Mouse (Mus musculus) cerebellum, postnatal 36 days (tissue): ENCODE results near the gene Zfp605.
A peak's percentile ranks its signal among the peaks of the same experiment; 100 is the strongest.
"Not testable (repeated sequence)": the region's sequence is repeated elsewhere in the genome, so short reads cannot be mapped to it uniquely, and the experiment has no call there.

ENCODE experiments used
- DNase-seq, 2 experiments: peaks; one replicate each; pipeline ENCODE4 v3.0.0; 2021 to 2022; ENCODE audit warnings: mixed read lengths in 2 of 2

The Zfp605 gene

GRCm38 (mm10) chr5:110109991-110110441, at the start of gene Zfp605:
Gene Zfp605, plus strand, starts transcription at chr5:110110092.
- peak; percentile 94 to 97 for DNase-seq

- DNase-seq = not testable (repeated sequence)
These were observed 37.5 kb upstream of the Zfp605 start, which contains the start of gene Gm17655 for GRCm38 (mm10) chr5:110072413-110072812. Gene Gm17655, minus strand, starts transcription at chr5:110072513.

- no peak for DNase-seq
These were observed 26.9 kb upstream of the Zfp605 start for GRCm38 (mm10) chr5:110082961-110083360.

DNA sequence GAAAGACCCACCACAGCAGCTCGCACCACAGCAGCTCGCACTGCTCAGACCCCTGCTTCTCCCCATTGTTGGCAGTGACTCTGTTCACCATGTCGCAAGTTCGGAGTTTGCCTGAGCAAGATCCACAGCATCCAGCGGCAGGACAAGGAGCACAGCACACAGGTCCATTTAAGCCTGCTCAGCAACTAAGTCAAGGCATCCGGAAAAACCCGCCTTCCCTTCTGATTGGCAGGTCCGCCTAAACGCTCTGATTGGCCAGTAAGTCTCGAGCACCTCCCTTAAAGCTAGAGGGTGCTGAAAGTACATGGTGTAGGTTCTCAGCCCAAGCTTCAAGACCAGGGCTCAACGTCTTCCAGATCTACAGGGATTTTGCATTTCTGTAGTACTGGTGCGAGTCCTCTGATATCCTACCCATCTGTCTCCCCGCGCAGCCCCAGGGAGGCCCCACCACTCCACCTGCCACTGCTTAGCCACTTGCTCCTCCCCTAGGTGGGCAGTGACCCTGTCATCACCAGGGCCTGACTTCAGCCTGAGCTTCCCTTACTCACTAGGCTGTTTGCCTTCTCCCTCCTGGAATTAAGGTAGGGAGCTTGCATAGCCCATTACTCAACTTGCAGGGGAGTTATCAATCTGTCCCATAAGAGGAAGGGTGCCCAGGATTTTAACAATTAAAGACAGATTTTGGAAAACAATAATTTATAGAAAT, 23.6 kb upstream of the Zfp605 start:
- no peak for DNase-seq

GRCm38 (mm10) chr5:110091546-110091945, 18.3 kb upstream of the Zfp605 start:
- no peak for DNase-seq

DNA sequence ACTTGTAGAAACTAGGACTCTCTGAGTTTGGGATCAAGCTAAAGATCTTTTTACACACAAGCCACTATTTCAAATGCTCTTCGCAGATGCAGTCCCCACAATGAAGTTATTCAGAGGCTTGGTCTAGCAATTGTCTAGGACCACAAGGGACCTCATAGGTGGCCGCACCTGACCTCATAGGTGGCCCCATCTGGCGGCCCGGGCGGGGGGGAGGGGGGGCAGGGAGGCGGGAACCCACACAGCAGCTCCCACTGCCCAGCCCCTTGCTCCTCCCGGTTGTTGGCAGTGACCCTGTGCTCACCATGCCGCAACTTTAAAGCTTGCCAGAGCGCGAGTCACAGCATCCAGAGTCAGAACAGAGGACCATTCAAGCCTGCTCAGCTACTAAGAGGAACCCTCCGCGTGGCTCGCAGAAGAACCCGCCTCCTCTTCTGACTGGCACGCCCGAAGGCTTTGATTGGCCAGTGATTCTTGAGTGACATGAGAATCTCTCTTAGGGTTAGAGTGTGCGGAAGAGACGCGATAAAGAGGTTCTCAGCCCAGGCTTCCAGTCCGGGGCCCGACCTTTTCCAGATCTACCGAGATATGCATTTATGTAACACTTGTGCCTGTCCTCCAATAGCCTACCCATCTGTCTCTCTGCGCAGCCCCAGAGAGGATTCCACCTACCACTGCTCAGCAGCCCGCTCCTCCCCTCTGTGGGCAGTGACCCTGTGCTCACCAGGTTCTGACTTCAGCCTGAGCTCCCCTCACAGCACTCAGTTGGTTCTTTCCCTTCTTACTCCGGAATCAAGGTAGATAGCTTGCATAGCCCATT, 15.7 kb upstream of the Zfp605 start, which contains the start of gene Gm35315:
Gene Gm35315 (minus strand): TSS at position 391 of the 817 bp plus-strand sequence.
- peak; percentile 79 to 84 for DNase-seq

DNA sequence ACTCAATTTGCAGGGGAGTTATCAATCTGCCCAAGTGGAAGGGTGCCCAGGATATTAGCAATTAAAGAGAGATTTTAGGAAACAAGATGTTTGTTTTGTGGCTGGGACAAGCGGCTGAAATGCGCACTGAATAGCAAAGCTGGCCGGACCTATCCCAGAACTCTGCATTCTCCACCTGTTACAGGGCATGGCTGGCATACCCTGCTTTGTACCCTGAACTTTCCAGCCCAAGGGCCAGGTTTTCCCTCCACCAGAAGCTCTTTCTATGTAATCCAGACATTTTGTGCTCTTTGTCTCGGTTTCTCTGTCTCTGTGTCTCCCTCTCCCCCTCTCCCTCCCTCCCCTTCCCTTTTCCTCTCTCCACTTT, 15.1 kb upstream of the Zfp605 start:
- DNase-seq = no peak

DNA sequence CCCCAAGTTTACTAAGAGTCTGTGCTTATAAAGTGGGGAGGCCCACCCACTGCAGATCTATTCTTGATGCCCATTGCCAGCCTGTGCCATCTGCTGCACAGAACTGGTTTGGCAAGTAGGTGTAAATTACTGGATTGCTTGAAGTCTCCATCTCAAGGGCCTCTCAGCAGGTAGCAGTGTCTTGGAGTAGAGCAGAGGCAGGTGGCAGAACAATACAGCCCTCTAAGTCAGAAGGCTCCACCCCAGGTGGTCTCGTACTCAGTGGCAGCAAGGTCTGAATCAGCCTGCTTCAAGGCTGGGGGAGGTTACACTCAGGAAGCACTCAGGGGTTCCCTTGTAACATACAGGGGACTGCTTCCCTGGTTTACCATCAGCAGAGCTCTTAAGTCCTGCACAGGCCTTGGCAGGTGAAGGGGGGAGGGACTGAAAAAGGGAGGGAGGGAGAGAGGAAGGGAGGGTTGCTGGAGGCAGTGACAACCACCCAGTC, 10.9 kb upstream of the Zfp605 start:
- peak in 1 of 2 experiments; percentile 8 for DNase-seq

- no peak for DNase-seq
These were observed 10.0 kb upstream of the Zfp605 start, which contains the start of gene Plcxd1 for GRCm38 (mm10) chr5:110099656-110100580. Gene Plcxd1, plus strand, starts transcription at chr5:110099969.

DNA sequence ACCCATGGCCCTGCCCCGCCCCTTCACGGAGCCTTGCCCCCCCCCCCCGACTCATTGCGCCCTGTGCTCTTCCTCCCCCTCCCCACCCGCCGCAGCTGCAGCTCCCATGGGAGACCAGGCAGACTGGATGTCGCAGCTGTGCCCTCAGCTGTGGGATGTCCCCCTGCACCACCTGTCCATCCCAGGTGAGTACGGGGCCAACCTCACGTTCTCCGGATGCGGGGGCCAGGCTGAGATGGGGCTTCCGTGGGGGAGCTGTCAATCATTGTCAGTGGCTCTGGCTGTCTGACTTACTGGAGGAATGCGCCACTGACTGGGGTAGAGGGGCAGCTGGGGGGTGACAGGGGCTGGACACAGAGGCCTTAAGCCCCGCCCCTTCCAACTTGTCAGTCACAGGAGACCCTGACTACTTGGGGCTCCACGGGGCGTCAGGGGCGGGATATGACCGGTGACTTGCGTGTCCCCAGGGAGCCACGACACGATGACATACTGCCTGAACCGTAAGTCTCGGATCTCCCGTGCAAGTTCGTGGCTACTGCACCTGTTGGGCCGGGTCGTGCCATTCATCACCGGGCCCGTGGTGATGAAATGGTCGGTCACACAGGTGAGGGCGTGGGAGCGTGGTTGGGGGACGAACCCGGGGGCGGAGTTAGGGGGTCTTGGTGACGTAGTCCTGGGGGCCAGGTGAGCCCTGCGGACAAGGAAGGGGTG, 8.8 kb upstream of the Zfp605 start:
- peak; percentile 15 to 19 for DNase-seq

GRCm38 (mm10) chr5:110101716-110102347, 8.1 kb upstream of the Zfp605 start:
- peak; percentile 49 to 60 for DNase-seq

- no peak for DNase-seq
These were observed 7.5 kb upstream of the Zfp605 start for GRCm38 (mm10) chr5:110102429-110102828.

GRCm38 (mm10) chr5:110102853-110103625, 6.9 kb upstream of the Zfp605 start:
- no peak for DNase-seq

DNA sequence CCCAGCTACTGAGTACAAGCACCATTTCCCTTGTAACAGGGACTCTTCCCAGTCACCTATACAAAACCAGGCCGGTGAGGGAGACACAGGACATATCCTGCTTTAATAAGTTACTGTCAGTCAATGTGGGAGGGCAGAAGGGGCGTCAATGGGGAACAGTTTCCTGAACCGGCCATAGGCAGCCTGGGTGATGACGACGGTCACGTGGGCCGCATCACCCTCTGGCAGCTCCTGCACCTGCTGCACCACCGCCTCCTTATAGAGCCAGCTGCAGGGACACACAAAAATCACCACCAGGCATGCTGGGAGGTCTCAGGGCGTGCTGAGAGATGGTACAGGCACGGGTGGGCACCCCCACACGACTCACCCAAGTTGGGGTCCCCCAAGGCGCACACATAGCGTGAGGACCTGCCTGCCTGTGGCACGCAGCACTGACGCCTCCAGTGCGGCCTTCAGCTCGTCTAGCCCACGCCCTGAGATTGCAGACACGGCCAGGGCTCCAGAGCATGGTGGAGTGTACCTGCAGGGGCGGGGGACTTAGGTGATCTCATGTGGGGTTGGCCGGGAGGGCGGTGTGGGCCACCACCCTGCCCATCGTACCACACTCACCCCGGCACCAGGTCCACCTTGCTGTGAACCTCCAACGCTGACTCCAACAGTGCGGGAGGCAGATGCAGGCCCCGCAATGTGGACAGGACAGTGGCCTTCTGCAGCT, 5.8 kb upstream of the Zfp605 start:
- DNase-seq = no peak

GRCm38 (mm10) chr5:110104616-110105380, 5.1 kb upstream of the Zfp605 start:
- peak in 1 of 2 experiments; percentile 15 for DNase-seq

GRCm38 (mm10) chr5:110106140-110106871, 3.6 kb upstream of the Zfp605 start:
- peak in 1 of 2 experiments; percentile 6 for DNase-seq

DNA sequence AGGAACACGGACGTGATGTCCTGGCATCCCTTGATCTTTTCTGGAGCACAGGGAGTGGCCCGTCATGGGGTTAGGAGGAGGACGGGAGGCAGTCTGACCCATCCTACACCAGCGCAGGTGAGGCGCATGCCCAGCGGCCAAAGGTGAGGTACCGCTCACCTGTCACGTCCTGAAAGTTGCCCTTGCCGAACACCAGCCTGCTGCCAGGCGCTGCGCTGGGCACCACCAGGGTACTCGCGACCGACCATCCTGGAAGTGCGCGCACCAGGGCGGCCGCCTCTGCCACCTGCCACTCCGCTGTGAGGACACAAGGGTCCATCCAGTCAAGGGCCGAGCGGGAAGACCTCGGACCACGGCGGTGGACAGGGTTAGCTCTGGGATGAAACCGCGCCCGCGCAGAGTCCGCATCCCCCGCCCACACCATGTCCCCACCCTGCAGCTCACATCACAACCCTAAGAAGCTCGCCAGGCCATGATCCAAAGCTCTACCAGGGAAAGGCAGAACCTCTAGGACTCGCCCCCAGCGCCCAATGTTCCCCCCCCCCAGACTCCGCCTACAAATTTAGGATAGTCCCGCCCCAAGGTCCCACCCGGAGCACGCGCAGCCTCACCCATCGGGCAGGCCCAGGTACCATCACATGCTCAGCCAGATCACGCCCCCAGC, 2.9 kb upstream of the Zfp605 start:
- peak; percentile 36 to 43 for DNase-seq
